Mouse (Mus musculus) hindbrain, embryonic 11.5 days (tissue): Measurements from ENCODE around the gene Vps13c. TPM values are rescaled to one million over a fixed set of nuclear protein-coding genes. Genes with fewer than 3 reads are reported as not detected.

Source experiments
- ATAC-seq: fragments of 200-750 bp; cut with Nextera tagmentation; 2 replicates; pipeline ENCODE4 v1.8.0; 2017; ENCODE audit warnings: mild to moderate bottlenecking, moderate TSS enrichment, moderate library complexity; ENCODE audit not compliant: low FRiP score
- DNase-seq: peaks from one replicate; pipeline ENCODE4 v3.0.0-alpha.2; 2015; ENCODE audit warnings: low spot score
- H3K27ac ChIP-seq: fragments of 300-500 bp; sonication (generic); 2 replicates; pipeline ENCODE4 v1.5.1; 2014; ENCODE audit warnings: mild to moderate bottlenecking, low read depth, low read length
- H3K27me3 ChIP-seq: fragments of 300-500 bp; sonication (generic); 2 replicates; pipeline ENCODE4 v1.6.1; 2014; ENCODE audit warnings: mild to moderate bottlenecking, low read length, moderate library complexity, mixed read lengths; ENCODE audit not compliant: control insufficient read depth, insufficient read depth
- H3K36me3 ChIP-seq: fragments of 300-500 bp; sonication (generic); 2 replicates; pipeline ENCODE4 v1.6.1; 2014; ENCODE audit warnings: mild to moderate bottlenecking, low read length, moderate library complexity, mixed read lengths; ENCODE audit not compliant: control insufficient read depth, insufficient read depth
- H3K4me1 ChIP-seq: fragments of 300-500 bp; sonication (generic); replicated peaks from 2 replicates; pipeline ENCODE4 v1.6.1; 2014; ENCODE audit warnings: low read length, mixed read lengths; ENCODE audit not compliant: control insufficient read depth, insufficient read depth
- H3K4me2 ChIP-seq: fragments of 300-500 bp; sonication (generic); replicated peaks from 2 replicates; pipeline ENCODE4 v1.6.1; 2014; ENCODE audit warnings: mild to moderate bottlenecking, low read depth, low read length
- H3K4me3 ChIP-seq: fragments of 300-500 bp; sonication (generic); 2 replicates; pipeline ENCODE4 v1.5.1; 2014; ENCODE audit warnings: low read depth, low read length
- H3K9ac ChIP-seq: fragments of 300-500 bp; sonication (generic); 2 replicates; pipeline ENCODE4 v1.6.1; 2014; ENCODE audit warnings: low read depth, low read length
- H3K9me3 ChIP-seq: fragments of 300-500 bp; sonication (generic); 2 replicates; pipeline ENCODE4 v1.6.1; 2016; ENCODE audit warnings: low read length; ENCODE audit not compliant: control insufficient read depth
- WGBS: fragments of 180-500 bp; shearing (Covaris S2); extraction: QIAGEN DNeasy Blood & Tissue Kit; methylation state at CpG from one replicate; pipeline ENCODE4 v1.1.7; 2014; 5-methylcytosine and 5-hydroxymethylcytosine counted together
- polyA plus RNA-seq: library from polyadenylated mRNA; unstranded; fragments of >200 nt; fragmentation: Nextera tagmentation; extraction: Ambion mirVana; gene quantifications from 2 replicates; pipeline ENCODE4 v1.2.1, GENCODE M21; 2014

Gene Vps13c
- polyA plus RNA-seq, 1 experiment from 2014 or later: 14.7 TPM

GRCm38 (mm10) chr9:67823131-67823530 lies 17.1 kb upstream of the Vps13c start:
- Histone ChIP-seq H3K4me1 (no peaks in the 10 kb centered on the region), H3K9me3 (no peaks in the 10 kb centered on the region), H3K9ac (no peak overlapping the region), H3K4me3 (no peak overlapping the region), H3K36me3 (no peaks in the 10 kb centered on the region), H3K27ac (no peak overlapping the region), H3K4me2 (no peak overlapping the region), H3K27me3 (no peaks in the 10 kb centered on the region)
- ATAC-seq: no peak
- WGBS: 70% methylated on average over 5 of the region's 5 CpGs
- no peak for DNase-seq

- no peak for DNase-seq
- 85% methylated on average over 7 of the region's 7 CpGs for WGBS
Observed at GRCm38 (mm10) chr9:67825527-67825926, 14.7 kb upstream of the Vps13c start.

GRCm38 (mm10) chr9:67828182-67828581 lies 12.0 kb upstream of the Vps13c start:
- no peak overlapping the region for H3K4me3 ChIP-seq
- H3K9ac ChIP-seq: no peak overlapping the region
- H3K9me3 ChIP-seq: no peaks in the 10 kb centered on the region
- peaks cover 37% of the 10 kb centered on the region for H3K27me3 ChIP-seq
- H3K36me3 ChIP-seq: no peaks in the 10 kb centered on the region
- H3K4me2 ChIP-seq: no peak overlapping the region
- H3K4me1 ChIP-seq: peaks cover 3% of the 10 kb centered on the region; the same call in 1 of the 2 replicates
- 10% methylated on average over 3 of the region's 3 CpGs for WGBS
- H3K27ac ChIP-seq: no peak overlapping the region
- peak; percentile 77 for DNase-seq
- no peak for ATAC-seq

More at GRCm38 (mm10) chr9:67825527-67825926, 14.7 kb upstream of the Vps13c start:
- no peak overlapping the region for H3K4me3 ChIP-seq
- H3K4me1 ChIP-seq: no peaks in the 10 kb centered on the region
- ATAC-seq: no peak
- H3K36me3 ChIP-seq: no peaks in the 10 kb centered on the region
- no peak overlapping the region for H3K4me2 ChIP-seq
- H3K9me3 ChIP-seq: no peaks in the 10 kb centered on the region
- H3K9ac ChIP-seq: no peak overlapping the region
- peaks cover 15% of the 10 kb centered on the region for H3K27me3 ChIP-seq
- no peak overlapping the region for H3K27ac ChIP-seq

DNA sequence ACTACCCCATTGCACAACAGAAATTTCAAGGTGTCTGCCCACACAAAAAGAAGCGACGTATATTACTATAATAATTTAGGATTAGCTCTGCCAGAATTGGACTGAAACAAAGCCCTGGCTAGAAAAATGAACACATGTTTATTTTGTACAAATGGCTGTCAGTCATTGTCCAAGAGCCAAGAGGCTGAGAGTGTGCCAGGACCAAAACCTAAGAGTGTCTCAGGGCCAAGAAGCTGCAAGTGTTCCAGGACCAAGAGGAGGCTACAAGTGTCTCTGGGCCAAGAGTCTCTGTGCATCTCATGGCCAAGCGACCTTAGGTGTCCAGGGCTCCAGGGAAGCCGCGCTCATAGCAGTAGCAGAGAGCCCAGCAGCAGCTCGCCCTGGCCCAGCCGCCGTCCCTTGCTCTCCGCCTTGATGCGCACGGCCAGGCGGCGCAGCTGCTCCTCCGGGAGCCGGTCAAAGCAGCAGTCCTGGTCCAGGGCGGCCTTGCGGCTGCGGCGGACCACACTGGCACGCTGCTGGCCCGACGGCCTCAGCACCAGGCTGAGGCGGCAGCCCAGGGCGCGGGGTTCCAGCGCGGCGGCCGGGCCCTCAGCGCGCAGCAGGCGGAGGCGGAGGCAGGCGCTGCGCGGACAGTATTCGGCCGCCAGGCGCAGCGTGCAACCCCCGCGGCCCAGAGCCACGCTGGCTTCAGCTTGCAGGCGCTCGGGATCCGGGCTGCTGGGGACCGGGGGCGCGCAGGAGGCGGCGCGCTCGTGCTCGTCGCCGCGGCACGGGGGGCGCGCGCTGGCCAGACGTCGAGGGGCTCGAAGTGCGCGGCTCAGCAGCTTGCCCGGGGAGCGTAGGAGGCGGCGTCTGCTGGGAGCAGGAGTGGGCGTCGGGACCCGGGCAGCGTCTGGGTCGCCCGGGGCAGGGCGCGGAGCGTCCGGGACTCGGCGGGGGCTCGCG lies 9.5 kb upstream of the Vps13c start:
- peak overlapping the region; percentile 85 for H3K4me2 ChIP-seq
- H3K36me3 ChIP-seq: no peaks in the 10 kb centered on the region
- peak overlapping the region; percentile 45 for H3K4me3 ChIP-seq
- H3K4me1 ChIP-seq: peaks cover 3% of the 10 kb centered on the region; the same call in 1 of the 2 replicates
- ATAC-seq: peak; percentile 85
- peak; percentile 74 for DNase-seq
- peak overlapping the region; percentile 47 for H3K9ac ChIP-seq
- H3K27ac ChIP-seq: no peak overlapping the region
- H3K27me3 ChIP-seq: peaks cover 40% of the 10 kb centered on the region
- WGBS: 2% methylated on average over 71 of the region's 84 CpGs
- no peaks in the 10 kb centered on the region for H3K9me3 ChIP-seq

- H3K27ac ChIP-seq: no peak overlapping the region
- H3K36me3 ChIP-seq: no peaks in the 10 kb centered on the region
- H3K4me1 ChIP-seq: peaks cover 3% of the 10 kb centered on the region; the same call in 1 of the 2 replicates
- ATAC-seq (peak; percentile 63; the same call in 1 of the 2 replicates), DNase-seq (peak; percentile 66)
- peak overlapping the region; percentile 45 for H3K4me3 ChIP-seq
- H3K9me3 ChIP-seq: no peaks in the 10 kb centered on the region
- peaks cover 40% of the 10 kb centered on the region for H3K27me3 ChIP-seq
- H3K4me2 ChIP-seq: peak overlapping the region; percentile 85
- 1% methylated on average over 52 of the region's 57 CpGs for WGBS
- peak overlapping the region; percentile 47 for H3K9ac ChIP-seq
Observed at GRCm38 (mm10) chr9:67831359-67832045, 8.7 kb upstream of the Vps13c start.

DNA sequence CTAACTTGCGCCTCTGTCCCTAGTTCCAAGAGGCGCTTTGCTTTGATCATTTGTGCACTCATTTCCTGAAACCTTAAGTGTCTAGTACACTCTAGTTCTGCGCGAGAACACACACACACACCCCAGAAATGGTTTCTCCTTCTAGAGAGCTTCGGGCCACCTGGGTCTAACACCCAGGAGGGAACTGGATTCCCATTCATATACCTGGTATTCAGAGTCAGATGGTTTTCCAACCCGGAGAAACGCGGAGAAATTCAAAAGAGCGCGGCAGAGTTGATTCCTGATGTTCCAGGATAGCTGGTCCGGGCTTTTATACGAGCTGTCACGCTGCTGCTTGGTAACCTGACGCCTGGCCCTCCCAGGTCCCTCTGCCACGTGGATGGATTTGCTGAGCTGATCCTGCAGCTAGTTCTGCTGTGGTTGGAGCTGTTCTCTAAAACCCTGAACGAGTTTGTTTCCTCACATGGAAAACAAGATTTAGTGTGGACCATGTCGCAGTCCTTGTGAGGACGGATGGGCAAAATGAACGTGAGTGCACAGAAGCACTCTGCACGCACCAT lies 8.1 kb upstream of the Vps13c start, which contains the start of gene C2cd4a:
TSS of gene C2cd4a (minus strand) at position 285 of the 560 bp plus-strand sequence.
- Histone ChIP-seq H3K9me3 (no peaks in the 10 kb centered on the region), H3K4me3 (peak within 1 kb of the TSS; percentile 45), H3K9ac (peak within 1 kb of the TSS; percentile 47), H3K4me1 (peaks cover 3% of the 10 kb centered on the region; the same call in 1 of the 2 replicates), H3K36me3 (no peaks in the 10 kb centered on the region), H3K27ac (no peak within 1 kb of the TSS), H3K4me2 (peak within 1 kb of the TSS; percentile 85), H3K27me3 (peaks cover 40% of the 10 kb centered on the region)
- WGBS: 6% methylated on average over 20 of the region's 20 CpGs
- no peak for ATAC-seq
- DNase-seq: peak; percentile 54

DNA sequence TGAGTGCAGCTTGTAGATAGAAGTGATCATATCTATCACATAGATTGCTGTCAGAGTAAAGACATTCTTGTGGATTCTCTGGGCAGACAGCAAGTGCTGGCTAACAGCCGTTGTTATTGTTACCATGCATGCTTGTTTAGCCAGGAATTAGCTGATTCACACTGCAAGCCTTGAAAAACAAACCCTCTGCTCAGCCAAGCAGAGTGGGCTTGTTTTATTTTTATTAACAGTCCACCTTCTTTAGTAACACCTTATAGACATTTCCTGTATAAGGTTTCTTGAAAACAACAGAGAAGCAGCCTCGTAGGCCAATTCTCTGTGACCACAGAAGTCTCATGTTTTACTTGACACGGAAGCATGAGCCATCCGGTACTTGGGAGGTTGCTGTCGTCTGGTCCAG lies 5.7 kb upstream of the Vps13c start:
- 80% methylated on average over 5 of the region's 5 CpGs for WGBS
- Histone ChIP-seq H3K27me3 (peaks cover 34% of the 10 kb centered on the region), H3K36me3 (no peaks in the 10 kb centered on the region), H3K9ac (no peak overlapping the region), H3K4me2 (no peak overlapping the region), H3K9me3 (no peaks in the 10 kb centered on the region), H3K27ac (no peak overlapping the region), H3K4me3 (no peak overlapping the region), H3K4me1 (peaks cover 3% of the 10 kb centered on the region; the same call in 1 of the 2 replicates)
- no peak for ATAC-seq
- no peak for DNase-seq

GRCm38 (mm10) chr9:67837311-67837710 lies 2.9 kb upstream of the Vps13c start:
- Histone ChIP-seq H3K4me1 (no peaks in the 10 kb centered on the region; the same call in 1 of the 2 replicates), H3K36me3 (no peaks in the 10 kb centered on the region), H3K4me2 (no peak overlapping the region), H3K27me3 (peaks cover 11% of the 10 kb centered on the region), H3K4me3 (no peak overlapping the region), H3K9me3 (no peaks in the 10 kb centered on the region), H3K27ac (no peak overlapping the region), H3K9ac (no peak overlapping the region)
- 78% methylated on average over 2 of the region's 2 CpGs for WGBS
- no peak for DNase-seq
- ATAC-seq: no peak
